Mouse (Mus musculus): ENCODE results near the gene AI837181. TPM values are rescaled to one million over a fixed set of nuclear protein-coding genes. Genes with fewer than 3 reads are reported as not detected.

AI837181 gene
- polyA plus RNA-seq, 1 experiment from 2014 or later, result 34.6 TPM

DNA sequence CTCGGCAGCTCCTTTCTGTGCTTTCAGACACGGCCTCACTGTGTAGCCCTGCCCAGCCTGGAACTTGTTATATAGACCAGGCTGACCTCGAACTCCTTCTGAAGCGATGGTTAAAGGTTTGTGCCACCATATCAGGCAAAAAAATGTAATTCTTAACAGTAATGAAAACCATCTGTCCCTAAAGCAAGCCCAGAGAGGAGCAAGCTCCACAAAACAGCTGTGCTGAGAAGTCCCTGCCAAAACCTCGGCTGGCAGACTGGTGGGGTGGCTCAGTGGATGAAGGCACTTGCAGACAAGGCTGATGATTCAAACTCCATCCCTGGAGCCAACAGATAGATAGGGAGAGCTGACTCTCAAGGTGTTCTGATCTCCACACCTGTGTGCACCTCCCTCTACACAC is 15.9 kb upstream of the AI837181 start:
- ATAC-seq (replicated peaks; ENCODE audit: extremely low read depth, insufficient read depth, low FRiP score), result no peak

DNA sequence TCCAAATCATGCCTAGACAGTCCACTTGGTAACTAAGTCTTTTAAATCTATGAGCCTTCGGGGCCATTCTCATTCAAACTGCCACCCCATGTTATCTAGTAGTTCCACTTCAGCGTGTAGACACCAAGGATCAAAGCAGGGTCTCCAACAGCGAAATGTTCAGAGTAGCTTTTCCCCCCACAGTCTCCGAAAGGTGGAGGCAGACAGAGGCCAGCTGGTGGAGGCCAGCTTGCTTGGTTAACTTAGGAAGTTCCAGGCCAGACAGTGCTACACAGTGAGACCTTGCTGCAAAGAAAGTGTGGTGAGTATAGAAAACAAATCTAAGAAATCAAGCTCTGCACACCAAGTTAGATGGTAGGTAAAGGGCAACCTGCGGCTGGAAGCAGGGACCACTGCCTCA is 14.3 kb upstream of the AI837181 start:
- 63% methylated on average over 5 of the region's 5 CpGs for WGBS
- Histone ChIP-seq H3K36me3 (ENCODE audit: control insufficient read depth, insufficient read depth) (no peaks in the 10 kb centered on the region), H3K27ac (ENCODE audit: low read length) (no peak overlapping the region), H3K9me3 (replicated peaks; ENCODE audit: control insufficient read depth, low read length) (no peaks in the 10 kb centered on the region), H3K4me3 (ENCODE audit: low read length) (no peak overlapping the region), H3K4me1 (ENCODE audit: control insufficient read depth, insufficient read depth, low read length) (peaks cover 29% of the 10 kb centered on the region), H3K9ac (ENCODE audit: low read length) (no peak overlapping the region), H3K27me3 (ENCODE audit: control insufficient read depth, insufficient read depth, low read length) (no peaks in the 10 kb centered on the region), H3K4me2 (ENCODE audit: low read depth, low read length) (no peak overlapping the region)
- ATAC-seq (replicated peaks; ENCODE audit: extremely low read depth, insufficient read depth, low FRiP score), result no peak

More for the DNA sequence above, 15.9 kb upstream of the AI837181 start:
- Histone ChIP-seq H3K27me3 (ENCODE audit: control insufficient read depth, insufficient read depth, low read length) (no peaks in the 10 kb centered on the region), H3K36me3 (ENCODE audit: control insufficient read depth, insufficient read depth) (no peaks in the 10 kb centered on the region), H3K4me3 (ENCODE audit: low read length) (no peak overlapping the region), H3K4me1 (ENCODE audit: control insufficient read depth, insufficient read depth, low read length) (peaks cover 25% of the 10 kb centered on the region), H3K9me3 (replicated peaks; ENCODE audit: control insufficient read depth, low read length) (no peaks in the 10 kb centered on the region), H3K9ac (ENCODE audit: low read length) (no peak overlapping the region), H3K27ac (ENCODE audit: low read length) (peak overlapping the region; percentile 60), H3K4me2 (ENCODE audit: low read depth, low read length) (no peak overlapping the region)
- 75% methylated on average over 5 of the region's 5 CpGs for WGBS

DNA sequence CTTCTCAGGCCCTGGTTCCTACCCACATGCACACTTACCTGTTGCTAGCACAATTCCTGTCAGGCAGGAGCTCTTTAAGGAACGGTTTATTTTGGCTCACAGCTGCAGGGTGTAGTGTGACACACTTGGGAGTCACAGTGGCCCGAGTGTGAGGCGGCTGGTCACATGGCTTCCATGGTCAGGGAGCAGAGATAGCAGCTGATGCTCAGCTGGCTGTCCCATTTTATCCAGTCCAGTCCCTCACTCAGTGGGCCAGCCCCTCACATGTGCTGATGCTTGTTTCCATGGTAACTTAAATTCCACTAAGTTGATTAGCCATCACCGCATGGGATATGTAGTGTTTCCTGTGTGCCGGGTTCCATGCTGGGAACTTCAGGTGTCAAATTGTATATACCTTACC is 13.0 kb upstream of the AI837181 start:
- ATAC-seq (replicated peaks; ENCODE audit: extremely low read depth, insufficient read depth, low FRiP score), result no peak
- H3K9ac ChIP-seq (ENCODE audit: low read length), result no peak overlapping the region
- 65% methylated on average over 5 of the region's 5 CpGs for WGBS
- peaks cover 24% of the 10 kb centered on the region for H3K4me1 ChIP-seq (ENCODE audit: control insufficient read depth, insufficient read depth, low read length)
- H3K4me3 ChIP-seq (ENCODE audit: low read length), result no peak overlapping the region
- H3K27ac ChIP-seq (ENCODE audit: low read length), result no peak overlapping the region
- H3K9me3 ChIP-seq (replicated peaks; ENCODE audit: control insufficient read depth, low read length), result no peaks in the 10 kb centered on the region
- no peaks in the 10 kb centered on the region for H3K36me3 ChIP-seq (ENCODE audit: control insufficient read depth, insufficient read depth)
- no peaks in the 10 kb centered on the region for H3K27me3 ChIP-seq (ENCODE audit: control insufficient read depth, insufficient read depth, low read length)
- H3K4me2 ChIP-seq (ENCODE audit: low read depth, low read length), result no peak overlapping the region

GRCm38 (mm10) chr19:5413840-5414239 is 11.1 kb upstream of the AI837181 start:
- Histone ChIP-seq H3K27me3 (ENCODE audit: control insufficient read depth, insufficient read depth, low read length) (no peaks in the 10 kb centered on the region), H3K9ac (ENCODE audit: low read length) (no peak overlapping the region), H3K27ac (ENCODE audit: low read length) (no peak overlapping the region; the same call in 1 of the 2 replicates), H3K9me3 (replicated peaks; ENCODE audit: control insufficient read depth, low read length) (no peaks in the 10 kb centered on the region), H3K4me3 (ENCODE audit: low read length) (no peak overlapping the region), H3K4me1 (ENCODE audit: control insufficient read depth, insufficient read depth, low read length) (peaks cover 9% of the 10 kb centered on the region), H3K4me2 (ENCODE audit: low read depth, low read length) (no peak overlapping the region), H3K36me3 (ENCODE audit: control insufficient read depth, insufficient read depth) (no peaks in the 10 kb centered on the region)
- no peak for ATAC-seq (replicated peaks; ENCODE audit: extremely low read depth, insufficient read depth, low FRiP score)
- 73% methylated on average over 4 of the region's 4 CpGs for WGBS

- no peak overlapping the region for H3K4me3 ChIP-seq (ENCODE audit: low read length)
- 51% methylated on average over 2 of the region's 2 CpGs for WGBS
- peaks cover 5% of the 10 kb centered on the region; the same call in 1 of the 2 replicates for H3K36me3 ChIP-seq (ENCODE audit: control insufficient read depth, insufficient read depth)
- peak overlapping the region; percentile 54 for H3K27ac ChIP-seq (ENCODE audit: low read length)
- peaks cover 5% of the 10 kb centered on the region for H3K4me1 ChIP-seq (ENCODE audit: control insufficient read depth, insufficient read depth, low read length)
- H3K4me2 ChIP-seq (ENCODE audit: low read depth, low read length), result no peak overlapping the region
- no peaks in the 10 kb centered on the region for H3K9me3 ChIP-seq (replicated peaks; ENCODE audit: control insufficient read depth, low read length)
- no peaks in the 10 kb centered on the region for H3K27me3 ChIP-seq (ENCODE audit: control insufficient read depth, insufficient read depth, low read length)
- peak overlapping the region; percentile 4; the same call in 1 of the 2 replicates for H3K9ac ChIP-seq (ENCODE audit: low read length)
- ATAC-seq (replicated peaks; ENCODE audit: extremely low read depth, insufficient read depth, low FRiP score), result 0 out of 2 replicates have a peak, but pooled peaks have one; percentile 24
Observed at GRCm38 (mm10) chr19:5414534-5414957, 10.4 kb upstream of the AI837181 start.

DNA sequence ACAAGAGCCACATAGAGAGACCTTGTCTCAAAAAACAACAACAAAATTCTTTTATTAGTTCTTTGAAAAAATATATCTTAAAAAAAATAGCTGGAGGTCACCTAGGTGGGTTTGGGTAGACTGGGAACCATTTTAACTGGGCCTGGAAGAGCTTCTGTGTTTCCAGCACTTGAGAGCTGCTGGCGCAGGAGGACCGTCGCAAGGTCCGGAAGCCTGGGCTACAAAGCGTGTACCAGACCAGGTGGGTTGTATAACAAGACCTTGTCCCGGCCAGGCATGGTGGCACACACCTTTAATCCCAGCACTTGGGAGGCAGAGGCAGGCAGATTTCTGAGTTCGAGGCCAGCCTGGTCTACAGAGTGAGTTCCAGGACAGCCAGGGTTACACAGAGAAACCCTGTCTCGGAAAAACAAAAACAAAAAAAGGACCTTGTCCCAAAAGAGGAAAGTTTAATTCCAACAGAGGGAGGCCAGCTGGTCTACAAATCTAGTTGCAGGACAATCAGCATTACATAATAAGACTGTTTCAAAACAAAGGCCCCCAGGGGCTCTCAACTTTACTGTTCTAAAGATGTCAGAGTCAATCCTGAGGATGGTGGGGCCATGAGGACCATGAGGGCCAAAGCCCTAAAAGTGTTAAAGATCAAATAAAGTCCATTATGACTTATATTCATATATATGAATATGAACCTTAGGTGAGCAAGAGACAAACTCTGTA is 6.0 kb upstream of the AI837181 start:
- 96% methylated on average over 8 of the region's 8 CpGs for WGBS
- Histone ChIP-seq H3K9me3 (replicated peaks; ENCODE audit: control insufficient read depth, low read length) (no peaks in the 10 kb centered on the region), H3K4me1 (ENCODE audit: control insufficient read depth, insufficient read depth, low read length) (peaks cover 14% of the 10 kb centered on the region), H3K27ac (ENCODE audit: low read length) (no peak overlapping the region), H3K4me3 (ENCODE audit: low read length) (no peak overlapping the region), H3K36me3 (ENCODE audit: control insufficient read depth, insufficient read depth) (peaks cover 10% of the 10 kb centered on the region; the same call in 1 of the 2 replicates), H3K4me2 (ENCODE audit: low read depth, low read length) (no peak overlapping the region), H3K27me3 (ENCODE audit: control insufficient read depth, insufficient read depth, low read length) (no peaks in the 10 kb centered on the region), H3K9ac (ENCODE audit: low read length) (no peak overlapping the region)
- no peak for ATAC-seq (replicated peaks; ENCODE audit: extremely low read depth, insufficient read depth, low FRiP score)

- no peaks in the 10 kb centered on the region for H3K27me3 ChIP-seq (ENCODE audit: control insufficient read depth, insufficient read depth, low read length)
- H3K9me3 ChIP-seq (replicated peaks; ENCODE audit: control insufficient read depth, low read length), result no peaks in the 10 kb centered on the region
- H3K4me3 ChIP-seq (ENCODE audit: low read length), result no peak overlapping the region
- peaks cover 11% of the 10 kb centered on the region for H3K4me1 ChIP-seq (ENCODE audit: control insufficient read depth, insufficient read depth, low read length)
- peaks cover 10% of the 10 kb centered on the region; the same call in 1 of the 2 replicates for H3K36me3 ChIP-seq (ENCODE audit: control insufficient read depth, insufficient read depth)
- no peak for ATAC-seq (replicated peaks; ENCODE audit: extremely low read depth, insufficient read depth, low FRiP score)
- no peak overlapping the region for H3K9ac ChIP-seq (ENCODE audit: low read length)
- no peak overlapping the region for H3K27ac ChIP-seq (ENCODE audit: low read length)
- H3K4me2 ChIP-seq (ENCODE audit: low read depth, low read length), result no peak overlapping the region
- WGBS, result 85% methylated on average over 9 of the region's 9 CpGs
Observed at GRCm38 (mm10) chr19:5419630-5420029, 5.3 kb upstream of the AI837181 start.

- no peaks in the 10 kb centered on the region for H3K27me3 ChIP-seq (ENCODE audit: control insufficient read depth, insufficient read depth, low read length)
- no peaks in the 10 kb centered on the region for H3K9me3 ChIP-seq (replicated peaks; ENCODE audit: control insufficient read depth, low read length)
- peaks cover 11% of the 10 kb centered on the region for H3K4me1 ChIP-seq (ENCODE audit: control insufficient read depth, insufficient read depth, low read length)
- WGBS, result 87% methylated on average over 6 of the region's 6 CpGs
- H3K9ac ChIP-seq (ENCODE audit: low read length), result no peak overlapping the region
- H3K4me2 ChIP-seq (ENCODE audit: low read depth, low read length), result no peak overlapping the region
- no peak for ATAC-seq (replicated peaks; ENCODE audit: extremely low read depth, insufficient read depth, low FRiP score)
- H3K4me3 ChIP-seq (ENCODE audit: low read length), result no peak overlapping the region
- H3K27ac ChIP-seq (ENCODE audit: low read length), result no peak overlapping the region
- peaks cover 10% of the 10 kb centered on the region; the same call in 1 of the 2 replicates for H3K36me3 ChIP-seq (ENCODE audit: control insufficient read depth, insufficient read depth)
Observed at GRCm38 (mm10) chr19:5420579-5420978, 4.4 kb upstream of the AI837181 start.

- WGBS, result 82% methylated on average over 5 of the region's 5 CpGs
- Histone ChIP-seq H3K27ac (ENCODE audit: low read length) (no peak overlapping the region), H3K4me3 (ENCODE audit: low read length) (no peak overlapping the region), H3K4me2 (ENCODE audit: low read depth, low read length) (no peak overlapping the region), H3K36me3 (ENCODE audit: control insufficient read depth, insufficient read depth) (peaks cover 18% of the 10 kb centered on the region), H3K27me3 (ENCODE audit: control insufficient read depth, insufficient read depth, low read length) (no peaks in the 10 kb centered on the region), H3K9ac (ENCODE audit: low read length) (no peak overlapping the region), H3K9me3 (replicated peaks; ENCODE audit: control insufficient read depth, low read length) (no peaks in the 10 kb centered on the region), H3K4me1 (ENCODE audit: control insufficient read depth, insufficient read depth, low read length) (peaks cover 22% of the 10 kb centered on the region)
- no peak for ATAC-seq (replicated peaks; ENCODE audit: extremely low read depth, insufficient read depth, low FRiP score)
Observed at GRCm38 (mm10) chr19:5421784-5422183, 3.2 kb upstream of the AI837181 start.

Data from heart, embryonic 16.5 days (tissue).